Mouse (Mus musculus) limb, embryonic 11.5 days (tissue): ENCODE measurements at regions not wholly inside any gene's neighbourhood (a gene's known extent, or its start where the extent isn't known, plus 50 kb on each side); places are given as distances from the start of the nearest gene placed in this dataset.

Experiments used
- ATAC-seq: fragments of 200-750 bp; cut with Nextera tagmentation; 2 replicates; pipeline ENCODE4 v1.8.0; 2017; ENCODE audit warnings: low read depth; ENCODE audit not compliant: insufficient number of reproducible peaks, low FRiP score, low TSS enrichment
- DNase-seq: peaks from one replicate; pipeline ENCODE4 v3.0.0-alpha.2; 2015; ENCODE audit warnings: low spot score
- H3K27ac ChIP-seq: fragments of 300-500 bp; sonication (generic); replicated peaks from 2 replicates; pipeline ENCODE4 v1.5.1; 2014; ENCODE audit warnings: low read depth, mild to moderate bottlenecking, low read length
- H3K27me3 ChIP-seq: fragments of 300-500 bp; sonication (generic); 2 replicates; pipeline ENCODE4 v1.6.1; 2014; ENCODE audit warnings: mild to moderate bottlenecking, low read length, mixed read lengths; ENCODE audit not compliant: control insufficient read depth, insufficient read depth
- H3K36me3 ChIP-seq: fragments of 300-500 bp; sonication (generic); 2 replicates; pipeline ENCODE4 v1.6.1; 2014; ENCODE audit warnings: mild to moderate bottlenecking, low read length, moderate library complexity, mixed read lengths; ENCODE audit not compliant: control insufficient read depth, insufficient read depth
- H3K4me1 ChIP-seq: fragments of 300-500 bp; sonication (generic); 2 replicates; pipeline ENCODE4 v1.6.1; 2014; ENCODE audit warnings: low read length, mixed read lengths; ENCODE audit not compliant: control insufficient read depth, insufficient read depth
- H3K4me2 ChIP-seq: fragments of 300-500 bp; sonication (generic); 2 replicates; pipeline ENCODE4 v1.6.1; 2014; ENCODE audit warnings: low read depth, mild to moderate bottlenecking, moderate library complexity; ENCODE audit not compliant: severe bottlenecking
- H3K4me3 ChIP-seq: fragments of 300-500 bp; sonication (generic); 2 replicates; pipeline ENCODE4 v1.5.1; 2014; ENCODE audit warnings: low read depth, low read length
- H3K9ac ChIP-seq: fragments of 300-500 bp; sonication (generic); 2 replicates; pipeline ENCODE4 v1.6.1; 2014; ENCODE audit warnings: mild to moderate bottlenecking, low read length
- H3K9me3 ChIP-seq: fragments of 300-500 bp; sonication (generic); 2 replicates; pipeline ENCODE4 v1.6.1; 2016; ENCODE audit warnings: low read length; ENCODE audit not compliant: control insufficient read depth
- WGBS: fragments of 180-500 bp; shearing (Covaris S2); extraction: QIAGEN DNeasy Blood & Tissue Kit; methylation state at CpG from one replicate; pipeline ENCODE4 v1.1.7; 2014; 5-methylcytosine and 5-hydroxymethylcytosine counted together

DNA sequence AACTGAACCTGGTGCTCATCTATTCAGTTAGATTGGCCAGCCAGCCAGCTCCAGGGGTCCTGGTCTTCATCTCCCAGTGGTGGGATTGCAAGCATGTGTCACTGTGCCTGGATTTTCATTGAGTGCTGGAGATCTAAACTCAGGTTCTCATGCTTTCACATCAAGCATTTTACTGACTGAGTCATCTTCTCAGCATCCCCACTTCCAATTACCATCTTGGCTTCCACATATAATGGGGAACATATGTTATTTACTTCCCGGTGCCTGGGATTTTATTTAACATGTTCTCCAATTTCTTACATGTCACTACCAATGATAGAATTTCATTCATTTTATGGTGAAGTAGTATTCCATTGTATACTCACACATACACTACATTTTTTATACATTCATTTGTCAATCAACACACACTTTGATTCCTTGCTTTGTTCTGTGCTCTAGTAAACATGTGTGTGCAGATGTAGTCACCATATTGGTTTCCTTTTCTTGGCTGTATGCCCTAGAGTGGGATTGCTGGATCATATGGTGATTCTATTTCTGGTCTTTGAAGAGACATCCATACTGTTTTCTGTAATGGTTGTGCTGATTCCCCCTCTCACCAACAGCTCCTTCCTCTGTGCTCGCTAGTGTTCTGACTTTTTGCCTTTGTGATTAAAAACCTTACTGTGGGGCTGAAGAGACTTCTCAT lies 986.0 kb downstream of the Synb start:
- DNase-seq (no peak), ATAC-seq (no peak)
- no peak overlapping the region for H3K27ac ChIP-seq
- no peak overlapping the region for H3K4me2 ChIP-seq
- H3K36me3 ChIP-seq: no peaks in the 10 kb centered on the region
- H3K4me1 ChIP-seq: no peaks in the 10 kb centered on the region
- H3K9ac ChIP-seq: no peak overlapping the region
- H3K4me3 ChIP-seq: no peak overlapping the region
- WGBS: 68% methylated on average over 2 of the region's 2 CpGs
- no peaks in the 10 kb centered on the region for H3K27me3 ChIP-seq
- no peaks in the 10 kb centered on the region for H3K9me3 ChIP-seq

DNA sequence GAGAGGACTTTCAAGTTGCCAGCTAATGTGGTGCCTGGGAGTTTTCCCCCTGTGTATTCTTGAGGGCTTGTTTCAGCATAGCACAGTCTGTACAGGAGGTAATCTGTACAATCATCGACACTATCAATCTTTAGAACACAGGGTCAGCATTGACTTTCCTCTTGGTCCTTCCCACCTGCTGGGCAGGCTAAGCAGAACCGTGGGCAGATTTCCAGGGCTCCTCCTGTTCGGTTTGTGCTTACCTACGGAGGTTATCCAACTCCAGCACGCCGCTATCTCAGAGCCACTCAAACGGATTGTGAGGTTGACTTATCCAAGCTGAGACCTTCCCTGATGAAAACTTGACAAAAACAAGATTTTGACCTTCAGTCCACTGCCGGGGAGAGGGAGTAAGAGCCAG lies 988.9 kb downstream of the Synb start:
- Histone ChIP-seq H3K27me3 (no peaks in the 10 kb centered on the region), H3K4me1 (no peaks in the 10 kb centered on the region), H3K4me2 (no peak overlapping the region), H3K9ac (no peak overlapping the region), H3K9me3 (no peaks in the 10 kb centered on the region), H3K36me3 (no peaks in the 10 kb centered on the region), H3K4me3 (no peak overlapping the region), H3K27ac (no peak overlapping the region)
- DNase-seq: no peak
- 87% methylated on average over 8 of the region's 8 CpGs for WGBS
- no peak for ATAC-seq

DNA sequence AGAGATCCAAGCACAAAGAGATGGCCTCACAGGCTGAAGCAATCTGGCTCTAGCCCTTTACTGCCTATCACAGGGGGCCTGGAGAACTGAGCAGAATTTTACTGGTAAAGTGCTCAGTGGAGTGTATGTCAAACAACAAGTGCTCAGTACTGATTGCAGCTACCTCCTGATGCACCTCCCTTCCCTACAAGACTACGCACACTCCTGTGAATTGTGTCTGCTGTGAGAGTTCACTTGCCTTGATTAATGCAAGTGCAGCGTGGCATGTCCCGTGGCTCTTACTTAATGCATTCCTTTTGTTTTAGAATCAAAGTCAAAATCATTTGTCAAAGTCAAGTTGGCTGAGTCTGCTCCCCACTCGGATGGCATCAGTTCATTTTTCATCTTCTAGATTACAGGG lies 992.4 kb downstream of the Synb start:
- DNase-seq (no peak), ATAC-seq (no peak)
- no peak overlapping the region for H3K4me2 ChIP-seq
- H3K9ac ChIP-seq: no peak overlapping the region
- H3K4me3 ChIP-seq: no peak overlapping the region
- no peaks in the 10 kb centered on the region for H3K27me3 ChIP-seq
- H3K9me3 ChIP-seq: no peaks in the 10 kb centered on the region
- H3K36me3 ChIP-seq: no peaks in the 10 kb centered on the region
- 57% methylated on average over 4 of the region's 4 CpGs for WGBS
- H3K4me1 ChIP-seq: no peaks in the 10 kb centered on the region
- H3K27ac ChIP-seq: no peak overlapping the region

GRCm38 (mm10) chr14:68285546-68285945 lies 1008.6 kb downstream of the Synb start:
- ATAC-seq (no peak), DNase-seq (no peak)
- Histone ChIP-seq H3K9me3 (no peaks in the 10 kb centered on the region), H3K9ac (no peak overlapping the region), H3K27me3 (no peaks in the 10 kb centered on the region), H3K4me3 (no peak overlapping the region), H3K4me2 (no peak overlapping the region), H3K4me1 (no peaks in the 10 kb centered on the region), H3K27ac (no peak overlapping the region), H3K36me3 (no peaks in the 10 kb centered on the region)
- WGBS: 83% methylated on average over 3 of the region's 3 CpGs

DNA sequence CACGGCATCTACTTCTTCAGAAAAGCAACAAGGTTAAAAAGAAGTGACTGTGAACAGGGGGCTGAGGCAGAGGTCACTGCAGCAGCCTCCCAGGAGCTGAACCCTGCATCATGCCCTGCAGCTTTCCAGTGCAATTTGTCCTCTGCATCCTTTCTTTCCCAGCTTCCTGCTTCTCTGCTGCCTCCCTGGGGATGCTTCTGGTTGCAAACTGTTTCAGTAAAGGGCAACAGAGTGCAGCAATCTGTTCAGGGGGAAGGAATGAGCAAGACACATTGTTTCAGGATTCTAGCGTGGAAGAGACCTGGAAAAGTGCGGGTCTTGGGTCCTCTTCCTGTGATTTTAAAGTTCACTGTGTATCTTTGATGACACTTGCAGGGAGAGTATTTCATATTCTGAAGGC lies 1032.7 kb downstream of the Synb start:
- no peak for ATAC-seq
- H3K4me1 ChIP-seq: no peaks in the 10 kb centered on the region
- no peak overlapping the region for H3K4me3 ChIP-seq
- WGBS: 71% methylated on average over 3 of the region's 3 CpGs
- no peak overlapping the region for H3K4me2 ChIP-seq
- no peak overlapping the region for H3K27ac ChIP-seq
- no peak overlapping the region for H3K9ac ChIP-seq
- H3K9me3 ChIP-seq: no peaks in the 10 kb centered on the region
- no peaks in the 10 kb centered on the region for H3K36me3 ChIP-seq
- H3K27me3 ChIP-seq: no peaks in the 10 kb centered on the region
- peak; percentile 19 for DNase-seq

DNA sequence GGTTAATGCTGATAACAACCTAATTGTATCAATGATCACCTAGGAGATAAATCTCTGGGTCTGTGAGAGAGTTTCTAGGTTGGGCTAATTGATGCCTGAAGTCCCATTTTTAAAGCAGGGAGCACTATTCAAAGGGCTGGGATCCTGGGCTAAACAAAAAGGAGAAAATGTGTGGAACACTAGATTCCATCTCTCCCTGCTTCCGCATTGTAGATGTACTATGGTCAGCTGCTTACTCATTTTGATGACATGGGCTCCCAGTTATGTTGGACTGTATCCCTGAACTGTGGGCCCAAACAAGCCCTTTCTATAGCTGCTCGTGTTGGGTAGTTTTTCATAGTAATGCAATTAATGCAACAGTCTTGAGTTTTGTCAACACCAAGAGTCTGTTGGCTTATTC lies 1047.1 kb downstream of the Synb start:
- WGBS: 85% methylated on average over 2 of the region's 2 CpGs
- ATAC-seq (no peak), DNase-seq (no peak)
- H3K4me3 ChIP-seq: no peak overlapping the region
- H3K9ac ChIP-seq: no peak overlapping the region
- H3K27me3 ChIP-seq: no peaks in the 10 kb centered on the region
- H3K27ac ChIP-seq: no peak overlapping the region
- no peaks in the 10 kb centered on the region for H3K36me3 ChIP-seq
- no peak overlapping the region for H3K4me2 ChIP-seq
- H3K9me3 ChIP-seq: no peaks in the 10 kb centered on the region
- H3K4me1 ChIP-seq: no peaks in the 10 kb centered on the region

DNA sequence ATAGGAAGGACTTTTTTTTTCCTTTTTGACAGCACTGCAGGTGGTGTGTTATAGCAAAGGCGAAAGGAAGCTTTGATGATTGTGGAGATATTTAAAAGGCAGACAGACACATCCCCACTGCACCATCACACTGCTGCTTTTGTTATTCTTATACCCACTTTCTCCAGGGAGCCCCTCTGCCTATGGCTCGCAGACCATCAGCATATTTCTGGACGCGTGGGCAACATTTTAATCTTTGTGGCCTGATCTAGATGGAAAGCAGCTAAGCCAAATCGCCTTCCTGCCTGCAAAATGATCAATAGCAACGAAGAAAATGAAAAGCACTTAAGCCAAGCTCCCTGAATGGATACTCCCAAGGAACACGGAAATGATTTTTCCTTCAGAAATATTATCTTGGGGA lies 1054.0 kb downstream of the Synb start:
- no peaks in the 10 kb centered on the region for H3K4me1 ChIP-seq
- no peak for ATAC-seq
- H3K9ac ChIP-seq: no peak overlapping the region
- H3K9me3 ChIP-seq: no peaks in the 10 kb centered on the region
- H3K4me2 ChIP-seq: no peak overlapping the region
- H3K27me3 ChIP-seq: no peaks in the 10 kb centered on the region
- H3K36me3 ChIP-seq: no peaks in the 10 kb centered on the region
- no peak overlapping the region for H3K4me3 ChIP-seq
- H3K27ac ChIP-seq: no peak overlapping the region
- 90% methylated on average over 7 of the region's 7 CpGs for WGBS
- DNase-seq: no peak

- H3K36me3 ChIP-seq: no peaks in the 10 kb centered on the region
- no peak for DNase-seq
- no peak overlapping the region for H3K4me3 ChIP-seq
- H3K4me2 ChIP-seq: no peak overlapping the region
- no peak overlapping the region for H3K27ac ChIP-seq
- H3K9me3 ChIP-seq: no peaks in the 10 kb centered on the region
- no peak overlapping the region for H3K9ac ChIP-seq
- no peaks in the 10 kb centered on the region for H3K27me3 ChIP-seq
- no peak for ATAC-seq
- H3K4me1 ChIP-seq: no peaks in the 10 kb centered on the region
- 65% methylated on average over 3 of the region's 3 CpGs for WGBS
Observed at GRCm38 (mm10) chr14:68224152-68224551, 1069.9 kb downstream of the Synb start.

DNA sequence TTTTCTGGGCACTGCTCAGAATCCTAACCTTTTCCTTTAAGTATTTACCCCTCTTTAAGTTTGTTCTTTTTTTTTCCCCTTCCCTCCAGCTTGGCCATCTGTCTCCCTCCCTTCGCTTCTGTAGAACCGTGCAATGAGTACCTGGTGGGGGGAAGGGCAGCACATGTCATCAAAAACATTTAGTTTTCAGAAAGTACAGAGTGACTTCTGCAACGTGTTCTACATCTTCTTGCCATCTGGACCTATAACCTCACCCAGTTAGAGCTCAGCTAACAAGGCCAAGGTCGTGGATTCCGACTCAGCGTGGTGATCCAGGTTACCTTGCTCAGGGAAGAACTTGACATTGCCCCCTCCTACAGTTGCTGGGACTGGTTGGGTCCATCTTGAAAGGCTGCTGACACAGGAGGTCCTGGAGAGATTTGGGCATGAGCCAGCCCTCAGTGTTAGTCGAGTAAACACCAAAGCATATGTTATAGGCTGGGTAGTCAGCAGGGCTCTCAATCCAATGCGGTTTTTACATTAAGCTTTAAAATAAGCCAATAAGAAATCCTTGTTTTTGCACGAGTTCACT lies 1075.0 kb downstream of the Synb start:
- H3K4me1 ChIP-seq: no peaks in the 10 kb centered on the region
- no peak overlapping the region for H3K4me3 ChIP-seq
- no peak overlapping the region for H3K27ac ChIP-seq
- DNase-seq (no peak), ATAC-seq (no peak)
- no peak overlapping the region for H3K9ac ChIP-seq
- no peaks in the 10 kb centered on the region for H3K9me3 ChIP-seq
- H3K27me3 ChIP-seq: no peaks in the 10 kb centered on the region
- 78% methylated on average over 9 of the region's 9 CpGs for WGBS
- no peak overlapping the region for H3K4me2 ChIP-seq
- no peaks in the 10 kb centered on the region for H3K36me3 ChIP-seq
